Mouse (Mus musculus): Measurements from ENCODE around the gene Gdpd3. TPM values are rescaled to one million over a fixed set of nuclear protein-coding genes. Genes with fewer than 3 reads are reported as not detected.
A peak's percentile ranks its signal among the peaks of the same experiment; 100 is the strongest.

Gene Gdpd3
- polyA plus RNA-seq, 1 experiment from 2014 or later, result 3.0 TPM

- CTCF ChIA-PET, result no interaction called here
- in situ Hi-C loops (cut with MboI; ENCODE audit: low pct_unique_long_range_greater_than_20kb), result no loop called here
- DNase-seq (ENCODE audit: low read depth, low spot score) (no peak), ATAC-seq (no peak)
- no peak for TF ChIP-seq CTCF (IDR thresholded peaks at IDR 0.05)
- H3K27me3 ChIP-seq, result no peaks in the 10 kb centered on the region
- POLR2A ChIA-PET, result interaction anchor here (0.7 kb wide), 1 partner anchor 14 kb away, joined by 3 read pairs; no protein-coding TSS in a partner anchor
Measured at GRCm38 (mm10) chr7:126796350-126796932, 30.3 kb downstream of the Gdpd3 start.

- H3K27me3 ChIP-seq, result no peaks in the 10 kb centered on the region
- no peak for TF ChIP-seq CTCF (IDR thresholded peaks at IDR 0.05)
- ChIA-PET CTCF (no interaction called here), POLR2A (interaction anchor here (0.5 to 1.0 kb wide), 3 partner anchors 13 to 64 kb away, joined by 3 read pairs; partner anchors contain the start of gene Hirip3)
- DNase-seq (ENCODE audit: low read depth, low spot score), result no peak
- ATAC-seq, result no peak
- in situ Hi-C loops (cut with MboI; ENCODE audit: low pct_unique_long_range_greater_than_20kb), result no loop called here
Measured at GRCm38 (mm10) chr7:126797411-126798126, 31.4 kb downstream of the Gdpd3 start, which contains the start of gene Fam57b. Gene Fam57b, plus strand, starts transcription at chr7:126797668.

- POLR2A ChIA-PET, result interaction anchor here (0.8 to 1.1 kb wide), 2 partner anchors 15 to 57 kb away, joined by 3 to 6 read pairs; no protein-coding TSS in a partner anchor
Measured at GRCm38 (mm10) chr7:126798127-126799049, 32.3 kb downstream of the Gdpd3 start.

GRCm38 (mm10) chr7:126799050-126799467, 32.9 kb downstream of the Gdpd3 start:
- CTCF ChIA-PET, result no interaction called here
- no peaks in the 10 kb centered on the region for H3K27me3 ChIP-seq
- in situ Hi-C loops (cut with MboI; ENCODE audit: low pct_unique_long_range_greater_than_20kb), result no loop called here
- POLR2A ChIA-PET, result interaction anchor here (0.8 to 1.2 kb wide), 5 partner anchors 16 to 56 kb away, joined by 3 to 7 read pairs (median 5); partner anchors contain the start of gene Tbx6
- TF ChIP-seq CTCF (IDR thresholded peaks at IDR 0.05), result no peak
- ATAC-seq (peak; percentile 84), DNase-seq (ENCODE audit: low read depth, low spot score) (peak; percentile 91)

More at GRCm38 (mm10) chr7:126798127-126799049, 32.3 kb downstream of the Gdpd3 start:
- CTCF ChIA-PET, result no interaction called here
- H3K27me3 ChIP-seq, result no peaks in the 10 kb centered on the region
- in situ Hi-C loops (cut with MboI; ENCODE audit: low pct_unique_long_range_greater_than_20kb), result no loop called here
- peak; percentile 1 for ATAC-seq
- DNase-seq (ENCODE audit: low read depth, low spot score), result no peak
- no peak for TF ChIP-seq CTCF (IDR thresholded peaks at IDR 0.05)

GRCm38 (mm10) chr7:126799468-126800268, 33.5 kb downstream of the Gdpd3 start:
- peak; percentile 70 for ATAC-seq
- ChIA-PET CTCF (no interaction called here), POLR2A (interaction anchor here (1.0 to 1.3 kb wide), 6 partner anchors 13 to 24 kb away, joined by 3 to 7 read pairs (median 5); partner anchors contain the start of gene Tbx6)
- no peak for TF ChIP-seq CTCF (IDR thresholded peaks at IDR 0.05)
- DNase-seq (ENCODE audit: low read depth, low spot score), result no peak
- in situ Hi-C loops (cut with MboI; ENCODE audit: low pct_unique_long_range_greater_than_20kb), result no loop called here
- H3K27me3 ChIP-seq, result no peaks in the 10 kb centered on the region

GRCm38 (mm10) chr7:126800269-126801056, 34.3 kb downstream of the Gdpd3 start:
- DNase-seq (ENCODE audit: low read depth, low spot score) (no peak), ATAC-seq (no peak)
- ChIA-PET CTCF (no interaction called here), POLR2A (interaction anchor here (1.0 to 1.3 kb wide), 3 partner anchors 12 to 25 kb away, joined by 3 to 5 read pairs (median 4); no protein-coding TSS in a partner anchor)
- in situ Hi-C loops (cut with MboI; ENCODE audit: low pct_unique_long_range_greater_than_20kb), result no loop called here
- no peaks in the 10 kb centered on the region for H3K27me3 ChIP-seq
- no peak for TF ChIP-seq CTCF (IDR thresholded peaks at IDR 0.05)

- DNase-seq (ENCODE audit: low read depth, low spot score) (no peak), ATAC-seq (no peak)
- no peak for TF ChIP-seq CTCF (IDR thresholded peaks at IDR 0.05)
- in situ Hi-C loops (cut with MboI; ENCODE audit: low pct_unique_long_range_greater_than_20kb), result no loop called here
- CTCF ChIA-PET, result no interaction called here
- H3K27me3 ChIP-seq, result no peaks in the 10 kb centered on the region
- POLR2A ChIA-PET, result interaction anchor here (1.3 kb wide), 1 partner anchor 11 kb away, joined by 3 read pairs; no protein-coding TSS in a partner anchor
Measured at GRCm38 (mm10) chr7:126801057-126801422, 34.9 kb downstream of the Gdpd3 start.

GRCm38 (mm10) chr7:126802134-126802889, 36.2 kb downstream of the Gdpd3 start:
- ChIA-PET POLR2A (interaction anchor here (0.9 kb wide), 1 partner anchor 9 kb away, joined by 3 read pairs; no protein-coding TSS in a partner anchor), CTCF (no interaction called here)
- in situ Hi-C loops (cut with MboI; ENCODE audit: low pct_unique_long_range_greater_than_20kb), result no loop called here
- ATAC-seq (no peak), DNase-seq (ENCODE audit: low read depth, low spot score) (no peak)
- TF ChIP-seq CTCF (IDR thresholded peaks at IDR 0.05), result no peak
- no peaks in the 10 kb centered on the region for H3K27me3 ChIP-seq
